Mouse (Mus musculus) liver, embryonic 11.5 days (tissue): ENCODE data around the gene D030056L22Rik. TPM values are rescaled to one million over a fixed set of nuclear protein-coding genes. Genes with fewer than 3 reads are reported as not detected.

Source experiments
- ATAC-seq: fragments of 200-750 bp; cut with Nextera tagmentation; replicated peaks from 2 replicates; pipeline ENCODE4 v1.8.0; 2017; ENCODE audit warnings: moderate number of reproducible peaks, mild to moderate bottlenecking, moderate TSS enrichment, moderate library complexity; ENCODE audit not compliant: low FRiP score
- DNase-seq: peaks from one replicate; pipeline ENCODE4 v3.0.0-alpha.2; 2017; ENCODE audit warnings: low spot score
- H3K27ac ChIP-seq: fragments of 300-500 bp; sonication (generic); 2 replicates; pipeline ENCODE4 v1.5.1; 2014; ENCODE audit warnings: mild to moderate bottlenecking, low read depth, low read length, control low read depth
- H3K27me3 ChIP-seq: fragments of 300-500 bp; sonication (generic); replicated peaks from 2 replicates; pipeline ENCODE4 v1.6.1; 2014; ENCODE audit warnings: low read length, mixed read lengths; ENCODE audit not compliant: control insufficient read depth, insufficient read depth
- H3K36me3 ChIP-seq: fragments of 300-500 bp; sonication (generic); 2 replicates; pipeline ENCODE4 v1.6.1; 2014; ENCODE audit warnings: mild to moderate bottlenecking, low read length, moderate library complexity, mixed read lengths; ENCODE audit not compliant: control insufficient read depth, insufficient read depth
- H3K4me1 ChIP-seq: fragments of 300-500 bp; sonication (generic); replicated peaks from 2 replicates; pipeline ENCODE4 v1.6.1; 2014; ENCODE audit warnings: low read length, mixed read lengths; ENCODE audit not compliant: control insufficient read depth, insufficient read depth
- H3K4me2 ChIP-seq: fragments of 300-500 bp; sonication (generic); 2 replicates; pipeline ENCODE4 v1.6.1; 2014; ENCODE audit warnings: mild to moderate bottlenecking, control low read depth, moderate library complexity
- H3K4me3 ChIP-seq: fragments of 300-500 bp; sonication (generic); 2 replicates; pipeline ENCODE4 v1.5.1; 2014; ENCODE audit warnings: low read depth, low read length, control low read depth
- H3K9ac ChIP-seq: fragments of 300-500 bp; sonication (generic); 2 replicates; pipeline ENCODE4 v1.6.1; 2014; ENCODE audit warnings: low read depth, low read length, control low read depth
- H3K9me3 ChIP-seq: fragments of 300-500 bp; sonication (generic); 2 replicates; pipeline ENCODE4 v1.6.1; 2016; ENCODE audit warnings: low read length, inconsistent platforms, mixed read lengths; ENCODE audit not compliant: control insufficient read depth
- whole genome bisulfite sequencing: fragments of 180-500 bp; shearing (Covaris S2); extraction: QIAGEN DNeasy Blood & Tissue Kit; methylation state at CpG from one replicate; pipeline ENCODE4 v1.1.7; 2014; 5-methylcytosine and 5-hydroxymethylcytosine counted together
- polyA plus RNA-seq: library from polyadenylated mRNA; unstranded; fragments of >200 nt; fragmentation: Nextera tagmentation; extraction: Ambion mirVana; gene quantifications from 2 replicates; pipeline ENCODE4 v1.2.1, GENCODE M21; 2014

D030056L22Rik gene
- polyA plus RNA-seq, 1 experiment from 2014 or later, result 53.3 TPM

GRCm38 (mm10) chr19:18766399-18766798 is 53.4 kb downstream of the D030056L22Rik start:
- no peak overlapping the region for H3K27ac ChIP-seq
- DNase-seq (no peak), ATAC-seq (no peak)
- H3K9ac ChIP-seq, result no peak overlapping the region
- H3K4me1 ChIP-seq, result no peaks in the 10 kb centered on the region
- no peaks in the 10 kb centered on the region for H3K9me3 ChIP-seq
- H3K36me3 ChIP-seq, result no peaks in the 10 kb centered on the region
- H3K27me3 ChIP-seq, result no peaks in the 10 kb centered on the region
- WGBS, result 71% methylated on average over 5 of the region's 5 CpGs
- H3K4me3 ChIP-seq, result no peak overlapping the region
- H3K4me2 ChIP-seq, result no peak overlapping the region

Other genes with a start within 250 kb of the D030056L22Rik start
- gene Ostf1, start 81.4 kb upstream of the D030056L22Rik start, polyA plus RNA-seq, result 86.8 and 92.2 TPM in 2 replicates
- 12.4 and 12.5 TPM in 2 replicates for gene Nmrk1, start 81.2 kb upstream of the D030056L22Rik start, polyA plus RNA-seq
- gene Carnmt1, start 42.4 kb upstream of the D030056L22Rik start, polyA plus RNA-seq, result 44.7 and 45.1 TPM in 2 replicates
- 0.15 TPM in 1 of 2 replicates, not detected in the other for gene Trpm6, start 36.8 kb downstream of the D030056L22Rik start, polyA plus RNA-seq